Mouse (Mus musculus) liver, embryonic 14.5 days (tissue): Measurements from ENCODE around the gene Poldip3. TPM values are rescaled to one million over a fixed set of nuclear protein-coding genes. Genes with fewer than 3 reads are reported as not detected.
A peak's percentile ranks its signal among the peaks of the same experiment; 100 is the strongest.

ENCODE experiments used
- ATAC-seq: fragments of 200-750 bp; cut with Nextera tagmentation; 2 replicates; pipeline ENCODE4 v1.8.0; 2017; ENCODE audit warnings: moderate number of reproducible peaks, mild to moderate bottlenecking, moderate library complexity; ENCODE audit not compliant: insufficient read depth
- DNase-seq, 3 experiments: peaks; one replicate each; pipeline ENCODE4 v3.0.0-alpha.2; 2012 to 2013; ENCODE audit warnings: low read depth in 3 of 3, low spot score in 3 of 3
- H3K27ac ChIP-seq: fragments of 300-500 bp; sonication (generic); 2 replicates; pipeline ENCODE4 v1.5.1; 2014; ENCODE audit warnings: moderate library complexity, mild to moderate bottlenecking, control low read depth, inconsistent platforms
- H3K27me3 ChIP-seq: fragments of 300-500 bp; sonication (generic); 2 replicates; pipeline ENCODE4 v1.6.1; 2014; ENCODE audit warnings: mild to moderate bottlenecking, low read length, moderate library complexity; ENCODE audit not compliant: control insufficient read depth, insufficient read depth
- H3K36me3 ChIP-seq: fragments of 300-500 bp; sonication (generic); replicated peaks from 2 replicates; pipeline ENCODE4 v1.6.1; 2014; ENCODE audit warnings: low read depth; ENCODE audit not compliant: control insufficient read depth, insufficient read depth
- H3K4me1 ChIP-seq, 2 experiments: fragments of 200-500 bp in 1 of 2; fragments of 300-500 bp in 1 of 2; sonication (generic) in 1 of 2; replicated peaks; 2 replicates each; pipeline ENCODE4 v1.6.1; 2012 to 2014; ENCODE audit warnings: antibody characterized with exemption in 1 of 2, inconsistent platforms in 1 of 2, low read length in 1 of 2; ENCODE audit not compliant: control insufficient read depth in 2 of 2, insufficient read depth in 2 of 2
- H3K4me2 ChIP-seq: fragments of 300-500 bp; sonication (generic); 2 replicates; pipeline ENCODE4 v1.6.1; 2014; ENCODE audit warnings: low read depth, mild to moderate bottlenecking, control low read depth, moderate library complexity
- H3K4me3 ChIP-seq, 2 experiments: fragments of 200-500 bp in 1 of 2; fragments of 300-500 bp in 1 of 2; sonication (generic) in 1 of 2; 2 replicates each; pipeline ENCODE4 v1.5.1; 2012 to 2014; ENCODE audit warnings: low read depth in 2 of 2, low read length in 2 of 2, mild to moderate bottlenecking in 2 of 2, control low read depth in 1 of 2, inconsistent platforms in 1 of 2, moderate library complexity in 1 of 2; ENCODE audit not compliant: insufficient read depth in 1 of 2
- H3K9ac ChIP-seq: fragments of 300-500 bp; sonication (generic); replicated peaks from 2 replicates; pipeline ENCODE4 v1.6.1; 2014; ENCODE audit warnings: mild to moderate bottlenecking, control low read depth, moderate library complexity
- H3K9me3 ChIP-seq: fragments of 300-500 bp; sonication (generic); 2 replicates; pipeline ENCODE4 v1.6.1; 2016; ENCODE audit warnings: low read length, mixed read lengths; ENCODE audit not compliant: control insufficient read depth
- CTCF ChIP-seq: IDR thresholded peaks from 2 replicates; pipeline ENCODE4 v1.5.1; 2016; ENCODE audit warnings: antibody characterized with exemption, low read depth, control low read depth
- EP300 ChIP-seq: IDR thresholded peaks from 2 replicates; pipeline ENCODE4 v1.6.1; 2016; ENCODE audit warnings: antibody characterized with exemption, low read depth
- WGBS: fragments of 180-500 bp; shearing (Covaris S2); extraction: QIAGEN DNeasy Blood & Tissue Kit; methylation state at CpG from one replicate; pipeline ENCODE4 v1.1.7; 2014; ENCODE audit not compliant: insufficient replicate concordance; 5-methylcytosine and 5-hydroxymethylcytosine counted together
- polyA plus RNA-seq, 2 experiments: library from polyadenylated mRNA; depleted of rRNA in 1 of 2; stranded (reverse) in 1 of 2; unstranded in 1 of 2; fragments of >200 nt; fragmentation: Nextera tagmentation in 1 of 2; extraction: Ambion mirVana in 1 of 2; gene quantifications; 2 replicates each; pipeline versions ENCODE4 v1.2.1 to v1.2.3; 2012 to 2014

The Poldip3 gene
- polyA plus RNA-seq, 2 experiments: 25.1 to 49.4 TPM

DNA sequence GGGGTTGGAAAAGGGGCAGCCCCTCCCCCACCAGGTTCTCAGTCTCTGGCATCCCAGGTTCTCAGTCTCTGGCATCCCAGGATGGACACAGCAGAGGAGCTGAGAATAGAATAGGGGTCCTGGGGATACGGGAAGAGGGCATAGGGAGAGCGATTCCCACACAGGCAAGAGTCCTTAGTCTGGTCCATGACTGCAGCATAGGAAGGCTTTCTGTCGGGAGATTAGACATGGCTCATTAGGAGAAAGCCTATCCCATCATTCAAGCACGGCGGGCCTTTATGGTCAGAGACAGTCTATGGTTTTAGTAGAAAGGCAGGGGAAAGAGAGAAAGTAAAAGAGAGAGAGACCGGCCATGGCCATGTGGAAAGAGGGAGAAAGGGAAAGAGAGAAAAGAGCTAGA, 41.4 kb downstream of the Poldip3 start:
- DNase-seq (no peak), ATAC-seq (no peak)
- 68% methylated on average over 6 of the region's 6 CpGs for WGBS
- Histone ChIP-seq H3K27me3 (no peaks in the 10 kb centered on the region), H3K4me3 (no peak overlapping the region), H3K4me1 (peaks cover 0 to 2% of the 10 kb centered on the region in 2 experiments; a peak in 1 of 4 replicates), H3K9ac (no peak overlapping the region), H3K36me3 (no peaks in the 10 kb centered on the region), H3K27ac (no peak overlapping the region), H3K4me2 (no peak overlapping the region), H3K9me3 (no peaks in the 10 kb centered on the region)
- no peak for TF ChIP-seq EP300
- TF ChIP-seq CTCF: no peak

DNA sequence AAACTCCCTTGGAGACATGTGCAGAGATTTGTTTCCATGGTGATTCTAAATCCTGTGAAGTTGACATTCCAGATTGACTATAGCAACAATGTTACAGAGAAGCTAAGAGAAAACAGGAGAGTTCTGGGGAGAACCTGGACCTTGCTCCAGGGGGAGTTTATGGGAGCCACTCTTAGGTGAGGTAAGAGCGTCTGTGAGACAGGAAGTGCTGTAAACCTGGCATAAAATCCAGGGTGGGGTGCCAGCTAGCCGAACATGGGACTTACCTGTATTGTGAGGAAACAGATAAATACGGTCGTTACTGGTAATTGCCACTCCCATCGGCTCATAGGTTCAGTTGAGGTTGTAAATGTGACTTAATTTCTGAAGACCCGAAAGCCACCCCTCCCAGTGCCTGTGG, 42.8 kb downstream of the Poldip3 start:
- no peaks in the 10 kb centered on the region for H3K4me1 ChIP-seq
- no peaks in the 10 kb centered on the region for H3K9me3 ChIP-seq
- H3K27me3 ChIP-seq: no peaks in the 10 kb centered on the region
- H3K9ac ChIP-seq: no peak overlapping the region
- H3K4me3 ChIP-seq: no peak overlapping the region
- no peaks in the 10 kb centered on the region for H3K36me3 ChIP-seq
- WGBS: 62% methylated on average over 6 of the region's 6 CpGs
- DNase-seq (no peak), ATAC-seq (no peak)
- no peak overlapping the region for H3K4me2 ChIP-seq
- H3K27ac ChIP-seq: no peak overlapping the region
- no peak for TF ChIP-seq EP300
- no peak for TF ChIP-seq CTCF

DNA sequence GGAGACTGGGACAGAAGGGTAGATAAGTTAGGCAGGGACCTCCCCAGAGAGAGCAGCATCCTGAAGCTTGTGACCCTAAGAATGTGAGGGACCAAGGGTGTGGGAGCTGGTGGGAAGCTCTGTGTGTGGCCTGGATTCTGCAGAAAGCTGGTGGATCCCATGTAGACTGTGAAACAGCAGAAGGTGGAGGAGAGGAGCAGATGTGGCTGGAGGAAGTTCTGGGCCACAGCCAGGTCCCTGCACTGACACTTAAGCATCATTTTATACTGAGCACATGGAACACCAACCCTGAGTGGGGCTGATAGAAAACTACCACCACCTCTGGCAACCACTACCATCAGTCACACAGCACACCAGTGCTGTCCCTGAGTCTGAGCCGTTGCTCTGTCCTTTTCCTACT, 46.1 kb downstream of the Poldip3 start:
- DNase-seq: no peak
- Histone ChIP-seq H3K9me3 (no peaks in the 10 kb centered on the region), H3K9ac (no peak overlapping the region), H3K36me3 (no peaks in the 10 kb centered on the region), H3K27me3 (no peaks in the 10 kb centered on the region), H3K4me2 (no peak overlapping the region), H3K27ac (no peak overlapping the region), H3K4me3 (no peak overlapping the region), H3K4me1 (peaks cover 0 to 7% of the 10 kb centered on the region in 2 experiments; a peak in 2 of 4 replicates)
- 56% methylated on average over 1 of the region's 1 CpGs for WGBS
- ATAC-seq: no peak
- TF ChIP-seq EP300: no peak
- TF ChIP-seq CTCF: no peak

DNA sequence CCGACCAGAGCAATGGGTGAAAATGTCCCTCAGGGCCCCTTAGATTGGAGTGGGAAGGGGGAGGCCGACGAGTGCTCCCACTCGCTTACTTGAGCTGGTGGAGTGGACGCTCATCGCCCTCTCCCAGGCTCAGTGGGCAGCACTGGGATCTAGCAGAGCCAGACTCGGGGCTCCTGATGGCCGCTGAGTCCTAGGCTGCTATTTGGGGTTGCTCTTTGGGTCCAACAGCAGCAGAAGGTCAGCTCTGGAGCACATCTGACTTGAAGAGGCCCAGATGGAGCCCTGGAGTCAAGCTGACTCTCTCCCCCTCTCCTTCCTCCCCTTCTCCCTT, 48.9 kb downstream of the Poldip3 start:
- peak overlapping the region; percentile 57 to 61 for H3K4me3 ChIP-seq
- peak overlapping the region; percentile 72 for H3K9ac ChIP-seq
- no peaks in the 10 kb centered on the region for H3K9me3 ChIP-seq
- H3K4me1 ChIP-seq: peaks cover 0 to 7% of the 10 kb centered on the region in 2 experiments; a peak in 2 of 4 replicates
- no peaks in the 10 kb centered on the region for H3K36me3 ChIP-seq
- no peak overlapping the region for H3K27ac ChIP-seq
- TF ChIP-seq EP300: no peak
- no peak for TF ChIP-seq CTCF
- 0% methylated on average over 8 of the region's 8 CpGs for WGBS
- ATAC-seq (peak; percentile 43), DNase-seq (no peak)
- peak overlapping the region; percentile 67 for H3K4me2 ChIP-seq
- no peaks in the 10 kb centered on the region for H3K27me3 ChIP-seq

DNA sequence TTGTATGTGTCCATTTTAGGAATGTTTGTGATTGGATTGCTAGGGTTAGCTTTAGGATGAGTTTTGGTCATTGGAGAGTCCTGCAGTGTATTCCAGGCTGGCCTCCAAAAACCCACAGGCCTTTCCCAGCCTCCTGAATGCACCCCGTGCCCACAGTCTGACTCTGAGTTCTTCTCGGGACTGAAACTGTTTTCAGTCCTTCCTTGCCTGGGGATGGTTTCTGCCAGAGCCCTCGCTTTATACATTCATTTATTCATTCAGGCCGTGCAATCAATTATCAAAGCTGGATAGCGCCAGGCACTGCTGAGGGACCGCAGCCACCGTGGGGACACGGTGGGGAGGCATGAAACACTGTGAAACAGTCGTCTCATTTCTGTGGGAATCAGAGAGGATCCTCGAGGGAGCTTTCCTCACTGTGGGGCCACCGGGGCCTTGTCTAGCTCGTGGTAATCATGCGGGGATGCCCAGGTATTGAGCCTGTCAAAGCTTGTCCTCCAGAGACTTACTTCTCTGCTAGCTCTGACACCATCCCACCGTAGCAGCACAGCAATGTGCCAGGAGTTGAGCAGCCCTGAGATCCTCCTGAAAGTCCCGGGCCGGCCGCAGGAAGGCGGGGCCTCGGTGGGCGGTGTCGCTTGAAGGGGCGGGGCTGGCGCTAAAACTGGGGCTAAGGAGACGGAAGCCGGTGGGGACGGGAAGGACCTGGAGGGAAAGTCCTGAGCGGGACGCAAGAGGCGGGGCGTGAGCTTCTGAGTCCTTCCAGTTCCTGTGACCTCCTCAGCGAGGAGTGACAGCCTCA, 49.5 kb downstream of the Poldip3 start:
- peaks cover 0 to 7% of the 10 kb centered on the region in 2 experiments; a peak in 2 of 4 replicates for H3K4me1 ChIP-seq
- WGBS: 4% methylated on average over 31 of the region's 31 CpGs
- no peaks in the 10 kb centered on the region for H3K9me3 ChIP-seq
- H3K27me3 ChIP-seq: no peaks in the 10 kb centered on the region
- H3K4me3 ChIP-seq: peak overlapping the region; percentile 57 to 61
- H3K27ac ChIP-seq: no peak overlapping the region
- no peaks in the 10 kb centered on the region for H3K36me3 ChIP-seq
- peak overlapping the region; percentile 67 for H3K4me2 ChIP-seq
- TF ChIP-seq EP300 (no peak), CTCF (no peak)
- H3K9ac ChIP-seq: peak overlapping the region; percentile 72
- DNase-seq: peak; percentile 81 to 85 (median 84)
- ATAC-seq: peak; percentile 90
